Mouse (Mus musculus) CH12.LX (cell line): ENCODE measurements around the gene Ifi205. TPM values are rescaled to one million over a fixed set of nuclear protein-coding genes. Genes with fewer than 3 reads are reported as not detected.

Experiments used
- DNase-seq: peaks from one replicate; pipeline ENCODE4 v3.0.0-alpha.2; 2013; ENCODE audit errors: extremely low read depth
- H3K27ac ChIP-seq: 2 replicates; pipeline ENCODE4 v1.5.1; 2012; ENCODE audit warnings: low read depth, mild to moderate bottlenecking, control low read depth, moderate library complexity; ENCODE audit not compliant: insufficient read depth
- H3K27me3 ChIP-seq: replicated peaks from 2 replicates; pipeline ENCODE3; 2012; ENCODE audit warnings: inconsistent platforms
- H3K36me3 ChIP-seq, 2 experiments: replicated peaks in 1 of 2; 2 replicates each; pipeline versions ENCODE3 to v1.6.1; 2012; ENCODE audit warnings: inconsistent platforms in 1 of 2, low read length in 1 of 2, mild to moderate bottlenecking in 1 of 2, mixed read lengths in 1 of 2, moderate library complexity in 1 of 2; ENCODE audit not compliant: control insufficient read depth in 1 of 2, insufficient read depth in 1 of 2
- H3K4me1 ChIP-seq, 2 experiments: 2 replicates each; pipeline ENCODE4 v1.6.1; 2012; ENCODE audit warnings: inconsistent platforms in 1 of 2, moderate library complexity in 1 of 2; ENCODE audit not compliant: insufficient read depth in 2 of 2, control insufficient read depth in 1 of 2
- H3K4me2 ChIP-seq: 2 replicates; pipeline ENCODE4 v1.6.1; 2012; ENCODE audit warnings: low read depth, mild to moderate bottlenecking, control low read depth; ENCODE audit not compliant: poor library complexity, insufficient read depth, severe bottlenecking
- H3K4me3 ChIP-seq, 3 experiments: fragments of 150-350 bp in 1 of 3; sonication (generic) in 1 of 3; replicated peaks in 1 of 3; 2 replicates each; pipeline versions ENCODE3 to v1.5.1; 2011 to 2012; ENCODE audit warnings: low read depth in 2 of 3, low read length in 2 of 3, mild to moderate bottlenecking in 2 of 3, moderate library complexity in 2 of 3, control low read depth in 1 of 3, improper control_type of control experiment in 1 of 3, inconsistent platforms in 1 of 3, mixed read lengths in 1 of 3; ENCODE audit not compliant: poor library complexity in 1 of 3
- H3K79me2 ChIP-seq: replicated peaks from 2 replicates; pipeline ENCODE4 v1.6.1; 2012; ENCODE audit warnings: mild to moderate bottlenecking, moderate library complexity; ENCODE audit not compliant: control insufficient read depth, poor library complexity, insufficient read depth, severe bottlenecking; ENCODE audit errors: extremely low read depth
- H3K9ac ChIP-seq: 2 replicates; pipeline ENCODE4 v1.6.1; 2012; ENCODE audit warnings: low read depth, mild to moderate bottlenecking, control low read depth, moderate library complexity; ENCODE audit not compliant: insufficient read depth
- H3K9me3 ChIP-seq: replicated peaks from 2 replicates; pipeline ENCODE3; 2012; ENCODE audit warnings: low read length, inconsistent platforms, mixed read lengths
- BHLHE40 ChIP-seq: IDR thresholded peaks from 2 replicates; pipeline ENCODE4 v1.6.1; 2011; ENCODE audit warnings: mild to moderate bottlenecking, low read depth, low read length, improper control_type of control experiment
- CHD1 ChIP-seq: IDR thresholded peaks from 2 replicates; pipeline ENCODE4 v1.6.1; 2012; ENCODE audit warnings: low read depth, low read length, improper control_type of control experiment, inconsistent platforms
- CHD2 ChIP-seq: IDR thresholded peaks from 2 replicates; pipeline ENCODE4 v1.6.1; 2011; ENCODE audit warnings: low read length, improper control_type of control experiment
- ELF1 ChIP-seq: IDR thresholded peaks from 2 replicates; pipeline ENCODE4 v1.6.1; 2014; ENCODE audit warnings: low read depth, mild to moderate bottlenecking, inconsistent platforms, low read length, improper control_type of control experiment
- EP300 ChIP-seq: IDR thresholded peaks from 2 replicates; pipeline ENCODE4 v1.6.1; 2011; ENCODE audit warnings: low read length, improper control_type of control experiment
- HCFC1 ChIP-seq: IDR thresholded peaks from 2 replicates; pipeline ENCODE4 v1.6.1; 2012; ENCODE audit warnings: low read depth, mild to moderate bottlenecking, inconsistent platforms, low read length, improper control_type of control experiment
- JUND ChIP-seq: conservative IDR thresholded peaks from 2 replicates; pipeline ENCODE4 v1.6.1; 2011; ENCODE audit warnings: low read depth, low read length, improper control_type of control experiment
- MAX ChIP-seq: IDR thresholded peaks from 2 replicates; pipeline ENCODE4 v1.6.1; 2011; ENCODE audit warnings: low read length, improper control_type of control experiment
- MEF2A ChIP-seq: IDR thresholded peaks from 2 replicates; pipeline ENCODE4 v1.6.1; 2014; ENCODE audit warnings: low read depth, mild to moderate bottlenecking, inconsistent platforms, low read length, improper control_type of control experiment, borderline replicate concordance
- MXI1 ChIP-seq: IDR thresholded peaks from 2 replicates; pipeline ENCODE4 v1.6.1; 2011; ENCODE audit warnings: mild to moderate bottlenecking, low read depth, low read length, improper control_type of control experiment
- MYC ChIP-seq: IDR thresholded peaks from 2 replicates; pipeline ENCODE4 v1.6.1; 2011; ENCODE audit warnings: low read depth, mild to moderate bottlenecking, improper control_type of control experiment, low read length
- NRF1 ChIP-seq: IDR thresholded peaks from 2 replicates; pipeline ENCODE4 v1.6.1; 2014; ENCODE audit warnings: low read depth, mild to moderate bottlenecking, inconsistent platforms, low read length, improper control_type of control experiment, moderate library complexity
- PAX5 ChIP-seq: IDR thresholded peaks from 2 replicates; pipeline ENCODE4 v1.6.1; 2012; ENCODE audit warnings: low read length, inconsistent platforms, mixed read lengths
- POLR2AphosphoS2 ChIP-seq: IDR thresholded peaks from 2 replicates; pipeline ENCODE4 v1.6.1; 2011; ENCODE audit warnings: low read depth, low read length, improper control_type of control experiment
- RAD21 ChIP-seq: IDR thresholded peaks from 2 replicates; pipeline ENCODE4 v1.6.1; 2011; ENCODE audit warnings: low read depth, mild to moderate bottlenecking, low read length, improper control_type of control experiment, moderate library complexity
- RCOR1 ChIP-seq: conservative IDR thresholded peaks from 2 replicates; pipeline ENCODE4 v1.6.1; 2012; ENCODE audit warnings: low read depth, mild to moderate bottlenecking, inconsistent platforms, low read length, improper control_type of control experiment
- SIN3A ChIP-seq: IDR thresholded peaks from 2 replicates; pipeline ENCODE4 v1.6.1; 2012; ENCODE audit warnings: low read length, improper control_type of control experiment, inconsistent platforms
- SMC3 ChIP-seq: IDR thresholded peaks from 2 replicates; pipeline ENCODE4 v1.6.1; 2011; ENCODE audit warnings: low read depth, low read length, improper control_type of control experiment
- USF1 ChIP-seq: IDR thresholded peaks from 2 replicates; pipeline ENCODE4 v1.6.1; 2014; ENCODE audit warnings: low read depth, mild to moderate bottlenecking, inconsistent platforms, low read length, improper control_type of control experiment
- ZC3H11A ChIP-seq: IDR thresholded peaks from 2 replicates; pipeline ENCODE4 v1.6.1; 2012; ENCODE audit warnings: low read depth, mild to moderate bottlenecking, inconsistent platforms, low read length, improper control_type of control experiment
- ZMIZ1 ChIP-seq: IDR thresholded peaks from 2 replicates; pipeline ENCODE4 v1.6.1; 2012; ENCODE audit warnings: low read depth, mild to moderate bottlenecking, inconsistent platforms, low read length, improper control_type of control experiment
- dilution Hi-C: fragments of 300-500 bp; cut with MboI; formaldehyde crosslinking; loops from 2 replicates; pipeline ENCODE4 v1.14.3; 2020; ENCODE audit warnings: low sequenced_read_pairs; ENCODE audit not compliant: extremely low pct_unique_long_range_greater_than_20kb, extremely low pct_ligation_motif_present
- in situ Hi-C: fragments of 300-500 bp; cut with MboI; formaldehyde crosslinking; loops from 3 replicates; pipeline ENCODE4 v1.14.3; 2019; ENCODE audit warnings: low sequenced_read_pairs, low pct_ligation_motif_present, low pct_unique_long_range_greater_than_20kb, mixed read lengths
- polyA plus RNA-seq: library from polyadenylated mRNA; unstranded; fragments of >175 nt; gene quantifications from 2 replicates; pipeline ENCODE4 v1.2.1, GENCODE M21; 2012; ENCODE audit warnings: low read depth; ENCODE audit not compliant: insufficient read length
- total RNA-seq, 2 experiments: library from RNA; depleted of rRNA; stranded (reverse); fragments of 300-350 nt in 1 of 2; fragments of >200 nt in 1 of 2; gene quantifications; 2 replicates each; pipeline ENCODE4 v1.2.3; 2012 to 2014

Gene Ifi205
- total and polyA plus RNA-seq, 3 experiments, result 0.17 to 0.35 (median 0.17) TPM

DNA sequence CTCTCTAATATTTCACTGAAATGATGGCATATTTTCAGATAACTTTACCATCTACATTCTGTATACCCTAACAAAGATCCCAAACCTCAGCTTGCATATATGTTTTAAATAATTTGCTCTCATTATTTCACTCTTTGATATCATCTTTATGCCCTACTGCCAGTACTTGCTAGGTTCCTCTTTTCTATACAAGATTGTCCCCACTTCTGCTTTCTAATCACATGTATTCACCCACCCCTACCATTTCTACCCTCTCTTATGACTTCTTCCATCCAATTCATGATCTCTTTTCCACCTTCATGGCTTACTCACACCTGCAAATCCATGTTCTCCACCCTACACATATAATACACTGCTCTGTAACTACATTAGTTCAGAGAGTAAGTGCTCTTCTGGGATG lies 54.0 kb downstream of the Ifi205 start:
- dilution Hi-C loops (no loop called here), in situ Hi-C loops (no loop called here)
- no peaks in the 10 kb centered on the region for H3K9me3 ChIP-seq
- no peaks in the 10 kb centered on the region for H3K27me3 ChIP-seq
- TF ChIP-seq SIN3A, result no peak
- no peak for TF ChIP-seq CHD1
- no peak for TF ChIP-seq JUND
- TF ChIP-seq PAX5, result no peak
- TF ChIP-seq HCFC1, result no peak
- no peak for TF ChIP-seq RAD21
- no peak for TF ChIP-seq BHLHE40
- no peak for TF ChIP-seq RCOR1
- no peak for TF ChIP-seq MYC
- no peak for TF ChIP-seq ZMIZ1
- TF ChIP-seq MAX, result no peak
- no peak for TF ChIP-seq CHD2
- TF ChIP-seq USF1, result no peak
- TF ChIP-seq ELF1, result no peak
- TF ChIP-seq NRF1, result no peak
- no peak for TF ChIP-seq ZC3H11A
- TF ChIP-seq MEF2A, result no peak
- no peak for TF ChIP-seq MXI1
- TF ChIP-seq POLR2AphosphoS2, result no peak
- TF ChIP-seq EP300, result no peak
- H3K4me2 ChIP-seq, result no peak overlapping the region
- H3K79me2 ChIP-seq, result no peaks in the 10 kb centered on the region
- H3K4me1 ChIP-seq, result peaks cover 0 to 4% of the 10 kb centered on the region in 2 experiments; a peak in 1 of 4 replicates
- DNase-seq, result peak; percentile 9
- no peak overlapping the region for H3K27ac ChIP-seq
- H3K36me3 ChIP-seq, result no peaks in the 10 kb centered on the region
- no peak overlapping the region for H3K9ac ChIP-seq
- no peak overlapping the region for H3K4me3 ChIP-seq

DNA sequence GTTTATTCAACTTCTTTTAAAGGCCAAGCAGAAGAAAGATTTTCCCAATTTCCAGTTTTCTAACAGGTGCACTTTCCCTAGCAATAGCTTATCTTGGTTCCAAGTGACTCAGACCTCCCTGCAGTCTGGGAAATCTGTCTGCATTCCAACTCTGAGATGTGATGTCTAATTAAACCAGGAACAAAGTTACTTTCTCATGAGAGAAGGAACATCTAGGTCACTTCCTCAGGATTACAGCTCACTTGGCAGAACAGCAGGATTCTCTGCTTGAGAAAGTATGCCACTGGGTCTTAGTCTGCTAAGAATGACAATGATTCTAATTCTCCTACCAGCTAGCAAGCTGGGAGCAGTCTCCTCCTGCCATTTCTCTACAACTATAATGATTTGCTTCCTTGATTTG lies 58.5 kb downstream of the Ifi205 start:
- dilution Hi-C loops (no loop called here), in situ Hi-C loops (no loop called here)
- no peak for TF ChIP-seq POLR2AphosphoS2
- no peak for TF ChIP-seq SMC3
- no peak for TF ChIP-seq USF1
- TF ChIP-seq BHLHE40, result no peak
- no peak for TF ChIP-seq SIN3A
- no peak overlapping the region for H3K9ac ChIP-seq
- H3K27me3 ChIP-seq, result no peaks in the 10 kb centered on the region
- no peaks in the 10 kb centered on the region for H3K9me3 ChIP-seq
- no peak overlapping the region for H3K4me3 ChIP-seq
- no peak overlapping the region for H3K4me2 ChIP-seq
- H3K4me1 ChIP-seq, result no peaks in the 10 kb centered on the region
- no peak overlapping the region for H3K27ac ChIP-seq
- no peaks in the 10 kb centered on the region for H3K79me2 ChIP-seq
- DNase-seq, result no peak
- no peaks in the 10 kb centered on the region for H3K36me3 ChIP-seq

Other genes with a start within 250 kb of the Ifi205 start
- gene Ifi211, start 118.8 kb downstream of the Ifi205 start, total RNA-seq (2012; rRNA removed), result 57.8 and 89.1 TPM in 2 replicates
- 114 and 130 TPM in 2 replicates for gene Ifi211, start 118.8 kb downstream of the Ifi205 start, total RNA-seq (2014; rRNA removed)
- 66.6 and 67.9 TPM in 2 replicates for gene Ifi211, start 118.8 kb downstream of the Ifi205 start, polyA plus RNA-seq
- 56.8 and 57.9 TPM in 2 replicates for gene Mndal, start 89.3 kb downstream of the Ifi205 start, total RNA-seq (2012; rRNA removed)
- 107 and 153 TPM in 2 replicates for gene Mndal, start 89.3 kb downstream of the Ifi205 start, total RNA-seq (2014; rRNA removed)
- 175 and 183 TPM in 2 replicates for gene Mndal, start 89.3 kb downstream of the Ifi205 start, polyA plus RNA-seq
- 13.3 and 14.2 TPM in 2 replicates for gene Ifi203, start 89.1 kb downstream of the Ifi205 start, total RNA-seq (2012; rRNA removed)
- gene Ifi203, start 89.1 kb downstream of the Ifi205 start, total RNA-seq (2014; rRNA removed), result 27.5 and 35.8 TPM in 2 replicates
- gene Ifi203, start 89.1 kb downstream of the Ifi205 start, polyA plus RNA-seq, result 33.0 and 36.5 TPM in 2 replicates
- gene Ifi202b, start 49.1 kb downstream of the Ifi205 start, total RNA-seq (2012; rRNA removed), result not detected in 2 replicates
- not detected in 2 replicates for gene Ifi202b, start 49.1 kb downstream of the Ifi205 start, total RNA-seq (2014; rRNA removed)
- gene Ifi202b, start 49.1 kb downstream of the Ifi205 start, polyA plus RNA-seq, result not detected in 2 replicates
- 0.34 and 0.51 TPM in 2 replicates for gene Olfr433, start 8.9 kb upstream of the Ifi205 start, total RNA-seq (2012; rRNA removed)
- gene Olfr433, start 8.9 kb upstream of the Ifi205 start, total RNA-seq (2014; rRNA removed), result 0.43 and 0.47 TPM in 2 replicates
- gene Olfr433, start 8.9 kb upstream of the Ifi205 start, polyA plus RNA-seq, result 0.37 and 0.54 TPM in 2 replicates
- not detected in 2 replicates for gene Olfr432, start 17.4 kb upstream of the Ifi205 start, total RNA-seq (2012; rRNA removed)
- 0.04 and 0.05 TPM in 2 replicates for gene Olfr432, start 17.4 kb upstream of the Ifi205 start, total RNA-seq (2014; rRNA removed)
- gene Olfr432, start 17.4 kb upstream of the Ifi205 start, polyA plus RNA-seq, result 0.07 and 0.13 TPM in 2 replicates
- not detected in 2 replicates for gene Olfr430, start 34.8 kb upstream of the Ifi205 start, total RNA-seq (2012; rRNA removed)
- not detected in 2 replicates for gene Olfr430, start 34.8 kb upstream of the Ifi205 start, total RNA-seq (2014; rRNA removed)
- gene Olfr430, start 34.8 kb upstream of the Ifi205 start, polyA plus RNA-seq, result not detected in 2 replicates
- gene Olfr429, start 52.5 kb upstream of the Ifi205 start, total RNA-seq (2012; rRNA removed), result not detected in 2 replicates
- gene Olfr429, start 52.5 kb upstream of the Ifi205 start, total RNA-seq (2014; rRNA removed), result not detected in 2 replicates
- not detected in 2 replicates for gene Olfr429, start 52.5 kb upstream of the Ifi205 start, polyA plus RNA-seq
- not detected in 2 replicates for gene Olfr427, start 65.1 kb upstream of the Ifi205 start, total RNA-seq (2012; rRNA removed)
- not detected in 2 replicates for gene Olfr427, start 65.1 kb upstream of the Ifi205 start, total RNA-seq (2014; rRNA removed)
- not detected in 2 replicates for gene Olfr427, start 65.1 kb upstream of the Ifi205 start, polyA plus RNA-seq
- gene Olfr231, start 89.4 kb upstream of the Ifi205 start, total RNA-seq (2012; rRNA removed), result not detected in 2 replicates
- not detected in 2 replicates for gene Olfr231, start 89.4 kb upstream of the Ifi205 start, total RNA-seq (2014; rRNA removed)
- gene Olfr231, start 89.4 kb upstream of the Ifi205 start, polyA plus RNA-seq, result not detected in 2 replicates
- gene Olfr424, start 99.7 kb upstream of the Ifi205 start, total RNA-seq (2012; rRNA removed), result not detected in 2 replicates
- not detected in 2 replicates for gene Olfr424, start 99.7 kb upstream of the Ifi205 start, total RNA-seq (2014; rRNA removed)
- gene Olfr424, start 99.7 kb upstream of the Ifi205 start, polyA plus RNA-seq, result not detected in 2 replicates
- gene Olfr420, start 123.8 kb upstream of the Ifi205 start, total RNA-seq (2012; rRNA removed), result not detected in 2 replicates
- gene Olfr420, start 123.8 kb upstream of the Ifi205 start, total RNA-seq (2014; rRNA removed), result not detected in 2 replicates
- 0.73 and 1.1 TPM in 2 replicates for gene Olfr420, start 123.8 kb upstream of the Ifi205 start, polyA plus RNA-seq
- gene Spta1, start 141.0 kb upstream of the Ifi205 start, total RNA-seq (2012; rRNA removed), result 0.81 and 0.84 TPM in 2 replicates
- 1.2 and 1.6 TPM in 2 replicates for gene Spta1, start 141.0 kb upstream of the Ifi205 start, total RNA-seq (2014; rRNA removed)
- 16.0 TPM in 2 replicates for gene Spta1, start 141.0 kb upstream of the Ifi205 start, polyA plus RNA-seq
- not detected in 2 replicates for gene Olfr419, start 220.3 kb upstream of the Ifi205 start, total RNA-seq (2012; rRNA removed)
- not detected in 2 replicates for gene Olfr419, start 220.3 kb upstream of the Ifi205 start, total RNA-seq (2014; rRNA removed)
- not detected in 2 replicates for gene Olfr419, start 220.3 kb upstream of the Ifi205 start, polyA plus RNA-seq